Mouse (Mus musculus) spleen, embryonic (tissue): ENCODE data around the gene Ctdsp1.

Experiments used
- CTCF ChIA-PET: fragments of 350-600 bp; sonication (Branson Sonifier 250); formaldehyde crosslinking; loops from one replicate; lab custom pipeline; 2022; lab: Charles Lee

The Ctdsp1 gene

GRCm38 (mm10) chr1:74439166-74439876 is 48.0 kb downstream of the Ctdsp1 start:
- CTCF ChIA-PET: no interaction called here

- CTCF ChIA-PET: interaction anchor here (1.0 kb wide), 1 partner anchor 10 kb away, joined by 4 read pairs; no protein-coding TSS in a partner anchor
Measured at GRCm38 (mm10) chr1:74444538-74444937, 53.2 kb downstream of the Ctdsp1 start.
